In genomic region chr4:13241628-13242479, GRCm38 (mm10) we compare ENCODE assay signal across 12 mouse cellular contexts.
DNase-seq lines count a peak whose midpoint lies in the region; ATAC-seq and TF ChIP-seq lines count a peak whose summit lies in the region.
"Had no signal": no experiment of that assay in that cellular context is flagged by ENCODE, and none has a peak within 500 bp of the region (broad histone marks: within the 10 kb centered on the region; RNA-seq: fewer than 3 reads in every experiment).

No protein-coding gene starts in this region.

- no peaks in the 10 kb centered on the region for H3K4me1 ChIP-seq in liver, postnatal 0 days (ENCODE audit: insufficient read depth)
- no peaks in the 10 kb centered on the region for H3K4me1 ChIP-seq in liver, embryonic 12.5 days
- peaks cover 20% of the 10 kb centered on the region for H3K4me1 ChIP-seq in heart, embryonic 11.5 days (ENCODE audit: control insufficient read depth, insufficient read depth, low read length)
- H3K4me1 ChIP-seq in limb, embryonic 11.5 days (ENCODE audit: control insufficient read depth, insufficient read depth, low read length) = peaks cover 16% of the 10 kb centered on the region
- H3K4me1 ChIP-seq in stomach, embryonic 16.5 days (ENCODE audit: control insufficient read depth, insufficient read depth, low read length) = peaks cover 10% of the 10 kb centered on the region; the same call in 1 of the 2 replicates
- H3K4me1 ChIP-seq: liver, embryonic 15.5 days had no signal

- H3K27ac ChIP-seq in liver, postnatal 0 days (ENCODE audit: low read depth) = 0 out of 2 replicates have a peak overlapping the region, but pooled peaks have one; percentile 16
- H3K27ac ChIP-seq in liver, embryonic 12.5 days = no peak overlapping the region; the same call in 1 of the 2 replicates
- peak overlapping the region; percentile 73 for H3K27ac ChIP-seq in heart, embryonic 11.5 days (ENCODE audit: low read depth, low read length)
- peak overlapping the region; percentile 71 for H3K27ac ChIP-seq in limb, embryonic 11.5 days (replicated peaks; ENCODE audit: low read depth, low read length)
- peak overlapping the region; percentile 85 for H3K27ac ChIP-seq in stomach, embryonic 16.5 days (ENCODE audit: low read length)
- H3K27ac ChIP-seq: hindbrain, embryonic 13.5 days; liver, embryonic 15.5 days had no signal

- H3K4me3 ChIP-seq in liver, postnatal 0 days (ENCODE audit: low read depth, low read length) = no peak overlapping the region
- H3K4me3 ChIP-seq in liver, embryonic 12.5 days = no peak overlapping the region
- H3K4me3 ChIP-seq in heart, embryonic 11.5 days (ENCODE audit: low read depth, low read length) = no peak overlapping the region
- H3K4me3 ChIP-seq in limb, embryonic 11.5 days (ENCODE audit: low read depth, low read length) = no peak overlapping the region
- no peak overlapping the region for H3K4me3 ChIP-seq in stomach, embryonic 16.5 days (replicated peaks; ENCODE audit: low read length)
- H3K4me3 ChIP-seq: erythroblast, embryonic 14.5 days; hindbrain, embryonic 13.5 days; liver, embryonic 15.5 days had no signal

- no peak overlapping the region for H3K9ac ChIP-seq in liver, postnatal 0 days (replicated peaks)
- H3K9ac ChIP-seq in liver, embryonic 12.5 days = no peak overlapping the region
- H3K9ac ChIP-seq in heart, embryonic 11.5 days (ENCODE audit: low read depth, low read length) = no peak overlapping the region
- H3K9ac ChIP-seq in limb, embryonic 11.5 days (ENCODE audit: low read length) = no peak overlapping the region
- H3K9ac ChIP-seq in stomach, embryonic 16.5 days (ENCODE audit: low read length) = no peak overlapping the region
- H3K9ac ChIP-seq: hindbrain, embryonic 13.5 days; liver, embryonic 15.5 days had no signal

- DNase-seq in liver, postnatal 0 days = no peak
- DNase-seq in limb, embryonic 11.5 days (ENCODE audit: low spot score) = peak; percentile 83
- no peak for DNase-seq in adrenal gland, adult 2 months
- DNase-seq in adrenal gland, postnatal 25 days = no peak
- no peak for DNase-seq in layer of hippocampus, postnatal 25 days (ENCODE audit: extremely low spot score in 1 of 2, low spot score in 1 of 2)
- DNase-seq: thymus, adult 2 months had no signal

- no peak for TF ChIP-seq CTCF in liver, postnatal 0 days (IDR thresholded peaks at IDR 0.05; ENCODE audit: low read depth)

- ATAC-seq in liver, postnatal 0 days = no peak
- no peak for ATAC-seq in liver, embryonic 12.5 days
- peak; percentile 52; the same call in 1 of the 2 replicates for ATAC-seq in heart, embryonic 11.5 days (replicated peaks; ENCODE audit: insufficient number of reproducible peaks, low FRiP score, low TSS enrichment)
- peak; percentile 94 for ATAC-seq in limb, embryonic 11.5 days (ENCODE audit: insufficient number of reproducible peaks, low FRiP score, low TSS enrichment, low read depth)
- ATAC-seq in stomach, embryonic 16.5 days (ENCODE audit: insufficient read depth, low FRiP score) = peak; percentile 83; the same call in 1 of the 2 replicates

- WGBS in liver, postnatal 0 days (ENCODE audit: insufficient replicate concordance) = 75% methylated on average over 21 of the region's 21 CpGs
- WGBS in liver, embryonic 12.5 days (ENCODE audit: insufficient replicate concordance) = 70% methylated on average over 21 of the region's 21 CpGs
- WGBS in heart, embryonic 11.5 days (ENCODE audit: insufficient replicate concordance) = 62% methylated on average over 21 of the region's 21 CpGs
- 21% methylated on average over 21 of the region's 21 CpGs for WGBS in limb, embryonic 11.5 days
- WGBS in stomach, embryonic 16.5 days = 41% methylated on average over 21 of the region's 21 CpGs

- H3K9me3 ChIP-seq in liver, postnatal 0 days (ENCODE audit: low read length) = no peaks in the 10 kb centered on the region
- H3K9me3 ChIP-seq in liver, embryonic 12.5 days (replicated peaks) = no peaks in the 10 kb centered on the region
- H3K9me3 ChIP-seq in heart, embryonic 11.5 days (replicated peaks; ENCODE audit: control insufficient read depth, low read length) = no peaks in the 10 kb centered on the region
- H3K9me3 ChIP-seq in limb, embryonic 11.5 days (ENCODE audit: control insufficient read depth, low read length) = no peaks in the 10 kb centered on the region
- H3K9me3 ChIP-seq in stomach, embryonic 16.5 days (replicated peaks; ENCODE audit: control insufficient read depth, low read length) = no peaks in the 10 kb centered on the region
- H3K9me3 ChIP-seq: hindbrain, embryonic 13.5 days; liver, embryonic 15.5 days had no signal

- no peaks in the 10 kb centered on the region for H3K36me3 ChIP-seq in liver, postnatal 0 days (replicated peaks; ENCODE audit: insufficient read depth, low read length)
- no peaks in the 10 kb centered on the region for H3K36me3 ChIP-seq in liver, embryonic 12.5 days
- H3K36me3 ChIP-seq in heart, embryonic 11.5 days (ENCODE audit: control insufficient read depth, insufficient read depth, low read length) = no peaks in the 10 kb centered on the region
- H3K36me3 ChIP-seq in limb, embryonic 11.5 days (ENCODE audit: control insufficient read depth, insufficient read depth, low read length) = no peaks in the 10 kb centered on the region
- H3K36me3 ChIP-seq in stomach, embryonic 16.5 days (ENCODE audit: control insufficient read depth, insufficient read depth, low read length) = no peaks in the 10 kb centered on the region
- H3K36me3 ChIP-seq: hindbrain, embryonic 13.5 days; liver, embryonic 15.5 days had no signal

- no peak overlapping the region for H3K4me2 ChIP-seq in liver, postnatal 0 days (ENCODE audit: low read depth, low read length)
- no peak overlapping the region for H3K4me2 ChIP-seq in liver, embryonic 12.5 days
- H3K4me2 ChIP-seq in heart, embryonic 11.5 days = no peak overlapping the region
- H3K4me2 ChIP-seq in limb, embryonic 11.5 days (ENCODE audit: low read depth, severe bottlenecking) = no peak overlapping the region
- H3K4me2 ChIP-seq in stomach, embryonic 16.5 days (ENCODE audit: low read depth, low read length) = peak overlapping the region; percentile 50; the same call in 1 of the 2 replicates
- H3K4me2 ChIP-seq: hindbrain, embryonic 13.5 days; liver, embryonic 15.5 days had no signal

- TF ChIP-seq EP300 in liver, postnatal 0 days (IDR thresholded peaks at IDR 0.05; ENCODE audit: low read depth) = no peak

- no peaks in the 10 kb centered on the region for H3K27me3 ChIP-seq in liver, postnatal 0 days (ENCODE audit: insufficient read depth, low read length)
- no peaks in the 10 kb centered on the region for H3K27me3 ChIP-seq in liver, embryonic 12.5 days (replicated peaks)
- no peaks in the 10 kb centered on the region for H3K27me3 ChIP-seq in heart, embryonic 11.5 days (ENCODE audit: control insufficient read depth, insufficient read depth, low read length)
- no peaks in the 10 kb centered on the region for H3K27me3 ChIP-seq in limb, embryonic 11.5 days (ENCODE audit: control insufficient read depth, insufficient read depth, low read length)
- no peaks in the 10 kb centered on the region for H3K27me3 ChIP-seq in stomach, embryonic 16.5 days (ENCODE audit: control insufficient read depth, insufficient read depth, low read length)
- H3K27me3 ChIP-seq: hindbrain, embryonic 13.5 days; liver, embryonic 15.5 days had no signal

Comparison
In these comparisons a context has a peak if more than half of its experiments do, and no peak if none do; other contexts are left out.
1. ATAC-seq: peak in heart, embryonic 11.5 days (single experiment), limb, embryonic 11.5 days (single experiment) and stomach, embryonic 16.5 days (single experiment); none in liver, postnatal 0 days (single experiment) and liver, embryonic 12.5 days (single experiment).